Mouse (Mus musculus) lung, embryonic 14.5 days (tissue): ENCODE results near the gene Rnf224. TPM values are rescaled to one million over a fixed set of nuclear protein-coding genes. Genes with fewer than 3 reads are reported as not detected.

Source experiments
- ATAC-seq: fragments of 200-750 bp; cut with Nextera tagmentation; 2 replicates; pipeline ENCODE4 v1.8.0; 2017; ENCODE audit warnings: mild to moderate bottlenecking, moderate TSS enrichment, moderate library complexity; ENCODE audit not compliant: insufficient read depth
- DNase-seq: peaks from one replicate; pipeline ENCODE4 v3.0.0-alpha.2; 2015
- H3K27ac ChIP-seq: fragments of 300-500 bp; sonication (generic); 2 replicates; pipeline ENCODE4 v1.5.1; 2014; ENCODE audit warnings: low read depth, mild to moderate bottlenecking, moderate library complexity
- H3K27me3 ChIP-seq: fragments of 300-500 bp; sonication (generic); 2 replicates; pipeline ENCODE4 v1.6.1; 2014; ENCODE audit warnings: low read length, control low read depth; ENCODE audit not compliant: insufficient read depth
- H3K36me3 ChIP-seq: fragments of 300-500 bp; sonication (generic); 2 replicates; pipeline ENCODE4 v1.6.1; 2014; ENCODE audit warnings: control low read depth; ENCODE audit not compliant: insufficient read depth
- H3K4me1 ChIP-seq: fragments of 300-500 bp; sonication (generic); 2 replicates; pipeline ENCODE4 v1.6.1; 2014; ENCODE audit warnings: antibody characterized with exemption, control low read depth; ENCODE audit not compliant: insufficient read depth
- H3K4me2 ChIP-seq: fragments of 300-500 bp; sonication (generic); 2 replicates; pipeline ENCODE4 v1.6.1; 2014; ENCODE audit warnings: mild to moderate bottlenecking
- H3K4me3 ChIP-seq: fragments of 300-500 bp; sonication (generic); 2 replicates; pipeline ENCODE4 v1.5.1; 2014; ENCODE audit warnings: low read depth, low read length
- H3K9ac ChIP-seq: fragments of 300-500 bp; sonication (generic); 2 replicates; pipeline ENCODE4 v1.6.1; 2014
- H3K9me3 ChIP-seq: fragments of 300-500 bp; sonication (generic); 2 replicates; pipeline ENCODE4 v1.6.1; 2016; ENCODE audit warnings: low read depth, low read length, control low read depth
- CTCF ChIP-seq: IDR thresholded peaks from 2 replicates; pipeline ENCODE4 v1.5.1; 2016; ENCODE audit warnings: antibody characterized with exemption, low read depth
- WGBS: fragments of 180-500 bp; shearing (Covaris S2); extraction: QIAGEN DNeasy Blood & Tissue Kit; methylation state at CpG from one replicate; pipeline ENCODE4 v1.1.7; 2014; 5-methylcytosine and 5-hydroxymethylcytosine counted together
- polyA plus RNA-seq: library from polyadenylated mRNA; unstranded; fragments of >200 nt; fragmentation: Nextera tagmentation; extraction: Ambion mirVana; gene quantifications from 2 replicates; pipeline ENCODE4 v1.2.1, GENCODE M21; 2014

Gene Rnf224
- polyA plus RNA-seq, 1 experiment from 2014 or later = not detected

DNA sequence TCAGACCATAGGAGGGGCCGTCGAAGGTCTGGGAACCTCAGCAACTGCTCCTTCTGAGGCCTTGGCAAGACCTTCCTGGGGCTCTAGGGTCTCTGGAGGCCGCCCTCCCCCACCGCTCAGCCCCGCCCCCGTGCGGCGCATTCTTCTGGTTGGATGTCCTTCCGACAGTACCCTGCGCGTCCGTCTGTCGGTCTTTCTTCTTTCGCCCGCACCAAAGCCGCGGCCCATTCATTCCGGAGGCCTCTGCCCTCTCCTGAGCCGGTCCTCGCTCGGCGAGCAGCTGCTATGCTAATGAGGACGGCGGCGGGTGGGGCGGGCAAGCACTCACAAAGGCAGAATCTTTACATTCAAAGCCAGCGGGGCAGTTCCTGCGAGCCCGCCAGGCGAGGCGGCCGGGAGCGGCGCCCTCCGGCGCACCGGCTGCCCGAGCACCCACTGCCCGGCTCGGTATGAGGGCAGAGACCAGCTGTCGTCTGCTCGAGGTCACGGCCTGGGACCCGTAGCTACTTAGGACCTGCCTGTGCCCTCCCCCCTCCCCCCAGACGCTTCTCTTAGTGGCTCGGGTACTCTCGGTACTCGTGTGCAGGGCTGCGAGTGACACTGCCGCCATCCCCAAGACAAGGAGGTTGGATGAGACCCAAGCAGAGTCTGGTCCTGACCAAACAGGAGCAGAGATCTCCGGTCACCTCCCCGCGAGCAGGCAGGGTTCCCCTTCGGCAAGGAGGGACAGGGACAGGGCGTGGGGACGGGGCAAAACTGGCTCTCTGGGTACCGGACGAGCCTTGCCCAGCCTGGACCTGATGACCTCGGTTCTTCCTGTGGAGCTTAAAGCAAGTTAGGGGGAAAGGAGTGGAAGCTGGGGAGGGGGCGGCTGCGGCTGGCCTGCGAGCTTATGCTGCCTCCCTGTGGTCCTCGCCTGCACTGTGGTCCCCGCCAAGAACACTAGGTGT is 50.7 kb downstream of the Rnf224 start:
- Histone ChIP-seq H3K9me3 (no peaks in the 10 kb centered on the region), H3K4me2 (peak overlapping the region; percentile 75), H3K4me3 (peak overlapping the region; percentile 43), H3K9ac (peak overlapping the region; percentile 55), H3K27me3 (peaks cover 40% of the 10 kb centered on the region), H3K36me3 (no peaks in the 10 kb centered on the region), H3K27ac (peak overlapping the region; percentile 71), H3K4me1 (no peaks in the 10 kb centered on the region; the same call in 1 of the 2 replicates)
- WGBS = under 1% methylated on average over 63 of the region's 64 CpGs
- ATAC-seq (peak; percentile 70), DNase-seq (peak; percentile 75)
- TF ChIP-seq CTCF = peak; percentile 84

DNA sequence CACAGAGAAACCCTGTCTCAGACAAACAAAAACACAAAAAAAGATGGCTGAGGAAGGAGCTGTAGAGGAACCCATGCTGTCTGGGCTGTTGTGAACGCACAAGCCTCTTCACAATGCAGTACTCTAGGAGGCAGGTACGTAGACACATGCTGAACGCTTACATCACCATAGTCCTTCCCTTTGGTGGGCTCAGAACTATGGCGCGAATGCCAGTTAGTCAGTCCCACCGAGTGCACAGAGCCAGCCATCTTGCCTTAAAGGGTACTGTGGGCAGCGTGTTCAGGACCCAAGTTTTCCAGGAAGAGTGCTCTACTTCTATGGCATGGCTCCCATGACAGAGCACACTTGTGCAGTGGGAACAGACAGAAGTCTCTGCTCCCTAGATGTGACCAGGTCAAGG is 52.1 kb downstream of the Rnf224 start:
- no peak overlapping the region for H3K9ac ChIP-seq
- no peak overlapping the region for H3K27ac ChIP-seq
- WGBS = 92% methylated on average over 7 of the region's 7 CpGs
- no peak for TF ChIP-seq CTCF
- H3K27me3 ChIP-seq = peaks cover 52% of the 10 kb centered on the region
- no peaks in the 10 kb centered on the region; the same call in 1 of the 2 replicates for H3K4me1 ChIP-seq
- no peaks in the 10 kb centered on the region for H3K36me3 ChIP-seq
- DNase-seq = no peak
- no peak overlapping the region for H3K4me2 ChIP-seq
- H3K9me3 ChIP-seq = no peaks in the 10 kb centered on the region
- ATAC-seq = no peak
- no peak overlapping the region for H3K4me3 ChIP-seq

Other genes starting within 250 kb of the Rnf224 start
- 59.9 and 67.8 TPM in 2 replicates for gene Nsmf, start 182.4 kb downstream of the Rnf224 start, polyA plus RNA-seq
- gene Entpd8, start 156.5 kb downstream of the Rnf224 start, polyA plus RNA-seq = not detected in 2 replicates
- 0.41 and 0.68 TPM in 2 replicates for gene Noxa1, start 141.6 kb downstream of the Rnf224 start, polyA plus RNA-seq
- gene Nrarp, start 56.0 kb downstream of the Rnf224 start, polyA plus RNA-seq = 13.7 and 14.9 TPM in 2 replicates
- gene Tor4a, start 39.9 kb downstream of the Rnf224 start, polyA plus RNA-seq = 7.5 and 8.2 TPM in 2 replicates
- gene Nelfb, start 25.3 kb downstream of the Rnf224 start, polyA plus RNA-seq = 96.6 and 108 TPM in 2 replicates
- not detected in 2 replicates for gene Stpg3, start 22.1 kb downstream of the Rnf224 start, polyA plus RNA-seq
- gene Fam166a, start 18.0 kb downstream of the Rnf224 start, polyA plus RNA-seq = 0.47 TPM in 1 of 2 replicates, not detected in the other
- 593 and 610 TPM in 2 replicates for gene Tubb4b, start 12.1 kb downstream of the Rnf224 start, polyA plus RNA-seq
- gene Slc34a3, start 2.4 kb downstream of the Rnf224 start, polyA plus RNA-seq = not detected in 2 replicates
- 7.7 and 9.9 TPM in 2 replicates for gene Rnf208, start 5.5 kb upstream of the Rnf224 start, polyA plus RNA-seq
- gene Cysrt1, start 5.7 kb upstream of the Rnf224 start, polyA plus RNA-seq = not detected in 2 replicates
- 3.5 and 3.6 TPM in 2 replicates for gene AL732309.1, start 10.1 kb upstream of the Rnf224 start, polyA plus RNA-seq
- 14.5 and 16.4 TPM in 2 replicates for gene Tmem203, start 18.7 kb upstream of the Rnf224 start, polyA plus RNA-seq
- gene Tprn, start 25.8 kb upstream of the Rnf224 start, polyA plus RNA-seq = 4.7 and 5.0 TPM in 2 replicates
- gene Ssna1, start 35.7 kb upstream of the Rnf224 start, polyA plus RNA-seq = 217 and 229 TPM in 2 replicates
- 109 and 119 TPM in 2 replicates for gene Anapc2, start 35.7 kb upstream of the Rnf224 start, polyA plus RNA-seq
- not detected in 2 replicates for gene Tmem210, start 51.4 kb upstream of the Rnf224 start, polyA plus RNA-seq
- 0.46 and 0.89 TPM in 2 replicates for gene Lrrc26, start 53.1 kb upstream of the Rnf224 start, polyA plus RNA-seq
- gene Grin1, start 82.4 kb upstream of the Rnf224 start, polyA plus RNA-seq = 0.78 and 0.84 TPM in 2 replicates
- gene Man1b1, start 95.6 kb upstream of the Rnf224 start, polyA plus RNA-seq = 70.9 and 76.4 TPM in 2 replicates
- gene Dpp7, start 119.6 kb upstream of the Rnf224 start, polyA plus RNA-seq = 13.9 and 16.6 TPM in 2 replicates
- gene Uap1l1, start 128.9 kb upstream of the Rnf224 start, polyA plus RNA-seq = 17.4 and 20.1 TPM in 2 replicates
- 42.0 and 45.5 TPM in 2 replicates for gene Sapcd2, start 135.5 kb upstream of the Rnf224 start, polyA plus RNA-seq
- 0.92 and 1.2 TPM in 2 replicates for gene Entpd2, start 159.1 kb upstream of the Rnf224 start, polyA plus RNA-seq
- gene Npdc1, start 162.6 kb upstream of the Rnf224 start, polyA plus RNA-seq = 19.5 and 20.5 TPM in 2 replicates
- gene Fut7, start 186.5 kb upstream of the Rnf224 start, polyA plus RNA-seq = not detected in 2 replicates
- gene Abca2, start 191.9 kb upstream of the Rnf224 start, polyA plus RNA-seq = 3.9 and 4.6 TPM in 2 replicates
- 20.0 and 30.2 TPM in 2 replicates for gene Clic3, start 220.1 kb upstream of the Rnf224 start, polyA plus RNA-seq
- gene Paxx, start 224.3 kb upstream of the Rnf224 start, polyA plus RNA-seq = 15.8 and 23.5 TPM in 2 replicates
- 3.3 and 3.4 TPM in 2 replicates for gene Ptgds, start 233.3 kb upstream of the Rnf224 start, polyA plus RNA-seq